Mouse (Mus musculus): Measurements from ENCODE around the gene Gart. TPM values are rescaled to one million over a fixed set of nuclear protein-coding genes. Genes with fewer than 3 reads are reported as not detected.

The Gart gene
- total RNA-seq, 2 experiments from 2014 or later = 51.1 to 54.2 TPM

Other genes starting within 250 kb of the Gart start
- gene Il10rb, start 240.8 kb downstream of the Gart start, total RNA-seq (2021) = 1 to 10 TPM; 7.4 to 8.6 TPM
- 10 to 100 TPM; 63.7 to 70.6 TPM for gene Ifnar1, start 161.7 kb downstream of the Gart start, total RNA-seq (2021)
- gene Ifngr2, start 99.9 kb downstream of the Gart start, total RNA-seq (2021) = 100 to 1,000 TPM in 1 of 2 experiments, 10 to 100 TPM in 1; 73.3 to 106 TPM
- 100 to 1,000 TPM; 114 to 119 TPM for gene Tmem50b, start 49.2 kb downstream of the Gart start, total RNA-seq (2021)
- 1 to 10 TPM; 5.0 to 5.1 TPM for gene Dnajc28, start 27.9 kb downstream of the Gart start, total RNA-seq (2021)
- 100 to 1,000 TPM; 251 to 289 TPM for gene Son, start 554 bp upstream of the Gart start, total RNA-seq (2021)
- 10 to 100 TPM; 19.9 to 23.8 TPM for gene Donson, start 41.8 kb upstream of the Gart start, total RNA-seq (2021)
- gene Cryzl1, start 82.0 kb upstream of the Gart start, total RNA-seq (2021) = 10 to 100 TPM; 78.9 to 94.2 TPM
- gene Itsn1, start 82.3 kb upstream of the Gart start, total RNA-seq (2021) = 100 to 1,000 TPM; 145 to 159 TPM

All from layer of hippocampus, postnatal 10 days (tissue).